Mouse (Mus musculus) cerebellum, adult 11 months (tissue): ENCODE data around the gene Cox4i1.
"Not testable (repeated sequence)": the region's sequence is repeated elsewhere in the genome, so short reads cannot be mapped to it uniquely, and the experiment has no call there.

Experiments used
- DNase-seq: peaks from one replicate; pipeline ENCODE4 v3.0.0; 2022

Cox4i1 gene

DNA sequence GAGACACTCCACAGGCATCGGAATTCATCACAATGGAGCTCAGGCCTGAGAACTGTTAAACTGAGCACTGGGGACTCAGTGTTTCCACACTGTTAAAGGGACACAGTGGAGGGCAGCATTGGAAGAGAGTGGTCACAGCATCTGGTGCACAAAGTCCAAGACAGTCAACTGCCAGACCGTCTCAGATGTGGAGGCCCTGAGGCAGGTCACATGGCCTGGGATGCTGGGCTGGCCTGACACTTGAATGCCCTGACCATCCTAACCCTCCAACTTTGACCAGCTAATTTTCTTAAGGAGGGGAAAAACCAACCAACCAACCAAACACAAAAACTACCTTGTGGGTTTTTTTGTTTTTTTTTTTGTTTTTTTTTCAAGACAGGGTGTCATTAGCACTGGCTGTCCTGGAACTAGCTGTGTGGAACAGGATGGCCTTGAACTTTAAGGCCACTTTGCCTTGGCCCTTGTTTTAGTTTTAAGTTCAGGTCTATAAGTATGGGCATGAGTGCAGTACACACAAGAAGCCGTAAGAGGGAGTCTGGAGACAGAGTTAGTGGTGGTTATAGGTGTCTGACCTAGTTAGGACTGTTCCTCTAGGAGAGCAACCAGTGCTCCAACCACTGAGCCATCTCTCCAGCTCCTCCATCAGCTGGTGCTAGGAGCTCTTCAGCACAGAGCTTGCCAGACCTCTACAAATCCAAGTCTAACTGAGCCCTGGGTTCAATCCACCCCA, 2.1 kb upstream of the Cox4i1 start:
- no peak for DNase-seq

DNA sequence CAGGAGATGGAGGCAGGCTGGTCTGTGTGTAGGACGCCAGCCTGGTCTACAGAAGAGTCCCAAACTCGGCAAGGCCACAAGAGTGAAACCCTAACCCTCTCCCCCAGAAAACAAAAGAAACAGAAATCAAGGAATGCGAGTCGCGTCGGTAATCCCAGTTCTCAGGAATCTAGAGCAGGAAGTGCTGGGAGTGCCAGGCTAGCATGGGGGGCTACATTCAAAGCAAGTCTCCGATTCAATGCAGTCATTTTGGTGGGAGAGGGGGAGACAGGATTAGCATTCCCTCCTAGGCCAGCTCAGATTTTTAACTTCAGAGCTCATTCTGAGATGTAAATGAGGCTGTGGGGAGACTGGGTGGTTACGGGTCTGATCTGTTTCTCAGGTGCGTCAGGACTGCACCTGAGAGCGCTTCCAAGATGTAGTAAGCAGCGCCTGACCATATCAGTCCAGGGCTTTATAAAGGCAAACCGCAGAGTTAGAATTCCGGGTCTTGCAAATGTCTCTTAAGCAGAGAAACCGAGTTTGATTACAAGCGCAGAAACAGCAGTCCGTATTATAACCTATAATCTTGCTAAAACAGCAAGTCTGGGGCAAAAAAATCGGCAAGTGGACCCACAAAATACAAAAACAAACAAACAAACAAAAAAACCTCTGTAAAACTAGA, 1.1 kb upstream of the Cox4i1 start:
- DNase-seq, result no peak

DNA sequence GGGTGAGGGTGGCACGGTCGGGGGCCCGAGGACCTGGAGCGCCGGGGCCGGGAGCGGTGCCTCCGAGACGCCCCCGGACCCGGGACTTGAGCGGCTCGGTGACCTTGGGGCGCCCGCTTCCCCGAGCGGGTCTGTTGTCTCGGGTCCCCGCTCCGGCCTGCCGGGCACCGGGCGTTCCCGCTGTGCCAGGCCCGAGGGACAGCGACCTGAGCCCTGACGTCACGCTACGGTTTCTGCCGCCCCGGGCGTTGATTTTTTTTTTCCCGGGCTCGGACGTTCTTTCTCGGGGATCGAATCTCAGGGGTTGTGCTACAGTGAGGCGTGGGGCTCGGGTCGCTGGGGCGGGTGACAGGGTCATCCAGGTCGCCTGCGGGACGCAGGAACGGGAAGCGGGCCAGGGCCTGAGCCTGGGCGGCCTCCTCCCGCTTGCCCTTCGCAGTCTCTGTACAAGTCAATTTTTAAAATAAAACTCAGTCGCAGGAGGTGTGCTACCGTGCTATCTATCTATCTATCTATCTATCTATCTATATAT, 418 bp downstream of the Cox4i1 start, which contains the start of gene Emc8:
TSS of gene Emc8 (minus strand) at position 200 of the 532 bp plus-strand sequence.
- DNase-seq, result no peak

DNA sequence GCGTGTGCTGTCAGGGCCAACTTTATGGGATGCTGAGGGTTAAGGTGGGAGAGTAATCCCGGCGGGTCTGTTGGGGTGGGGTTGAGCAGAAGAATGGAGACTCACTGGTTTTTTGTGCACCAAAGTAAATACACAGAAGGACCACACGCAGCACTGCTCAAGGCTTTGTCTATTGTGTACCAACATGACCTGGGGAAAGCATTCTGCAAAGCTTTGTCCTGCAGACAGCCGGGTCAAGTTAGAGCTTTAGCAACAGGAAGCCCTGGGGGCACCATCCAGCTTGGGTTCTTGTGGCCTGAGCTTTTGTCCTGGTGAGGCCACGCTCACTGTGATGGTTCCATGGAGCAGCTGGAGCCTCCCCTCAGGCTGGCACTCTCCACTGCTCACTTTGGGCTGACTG, 3.8 kb downstream of the Cox4i1 start:
- no peak for DNase-seq

DNA sequence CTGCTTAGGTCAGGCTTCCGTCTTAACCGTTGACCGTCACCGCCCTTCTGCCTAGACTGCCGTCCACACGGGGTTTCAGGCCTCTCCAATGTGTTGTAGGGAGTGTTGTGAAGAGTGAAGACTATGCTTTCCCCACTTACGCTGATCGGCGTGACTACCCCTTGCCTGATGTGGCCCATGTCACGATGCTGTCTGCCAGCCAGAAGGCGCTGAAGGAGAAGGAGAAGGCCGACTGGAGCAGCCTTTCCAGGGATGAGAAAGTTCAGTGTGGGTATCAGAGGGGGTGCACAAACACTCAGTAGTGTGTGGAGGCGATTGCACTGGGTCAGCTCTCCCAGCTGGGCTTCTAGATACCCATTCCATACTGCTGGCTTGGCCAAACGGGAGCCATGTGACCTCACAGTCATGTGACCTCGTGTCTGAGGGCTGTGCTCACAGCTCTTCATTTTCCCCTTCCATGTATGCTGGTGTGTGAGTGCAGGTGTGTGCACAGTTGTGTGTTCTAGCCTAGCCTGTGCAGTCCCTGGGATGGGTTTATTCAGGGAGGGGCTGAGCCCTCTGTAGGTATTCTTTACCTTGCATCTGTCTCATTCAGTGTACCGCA, 4.7 kb downstream of the Cox4i1 start:
- no peak for DNase-seq

DNA sequence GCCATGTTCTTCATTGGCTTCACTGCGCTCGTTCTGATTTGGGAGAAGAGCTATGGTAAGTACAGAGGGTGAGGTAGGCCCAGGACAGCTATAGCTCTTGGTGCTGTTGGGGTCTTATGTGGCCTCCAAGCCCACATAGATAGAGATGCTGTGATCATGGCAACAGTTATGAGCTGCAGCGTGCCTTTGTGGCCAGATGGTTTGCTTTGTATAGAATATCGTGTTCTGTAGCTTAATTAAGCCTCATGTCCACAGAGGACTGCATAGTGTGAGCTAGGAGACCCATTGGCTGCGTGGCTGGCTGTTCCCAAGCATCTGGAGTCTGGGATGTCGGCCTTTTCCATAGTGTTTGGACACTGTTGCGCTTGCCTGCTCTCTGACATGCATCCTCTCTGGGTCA, 5.3 kb downstream of the Cox4i1 start:
- DNase-seq, result no peak

DNA sequence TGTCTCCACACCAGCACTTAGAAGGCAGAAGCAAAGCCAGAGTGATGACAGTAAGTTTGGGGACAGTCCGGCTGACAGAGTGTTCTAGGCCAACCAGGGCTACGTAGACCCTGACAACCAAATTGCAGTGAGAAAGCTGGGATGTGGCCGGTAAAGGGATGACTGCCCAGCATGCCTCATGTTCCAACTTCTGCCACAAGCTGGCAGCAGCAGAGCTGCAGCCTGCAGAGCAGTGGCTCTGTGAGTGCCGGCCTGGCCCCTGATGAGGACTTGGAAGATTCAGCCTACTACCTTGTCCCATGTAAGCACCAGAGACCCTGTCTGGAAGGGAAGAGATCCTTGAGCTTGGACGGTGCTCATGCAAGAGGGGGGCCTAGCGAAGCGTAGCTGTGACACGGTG, 7.7 kb downstream of the Cox4i1 start:
- no peak for DNase-seq

DNA sequence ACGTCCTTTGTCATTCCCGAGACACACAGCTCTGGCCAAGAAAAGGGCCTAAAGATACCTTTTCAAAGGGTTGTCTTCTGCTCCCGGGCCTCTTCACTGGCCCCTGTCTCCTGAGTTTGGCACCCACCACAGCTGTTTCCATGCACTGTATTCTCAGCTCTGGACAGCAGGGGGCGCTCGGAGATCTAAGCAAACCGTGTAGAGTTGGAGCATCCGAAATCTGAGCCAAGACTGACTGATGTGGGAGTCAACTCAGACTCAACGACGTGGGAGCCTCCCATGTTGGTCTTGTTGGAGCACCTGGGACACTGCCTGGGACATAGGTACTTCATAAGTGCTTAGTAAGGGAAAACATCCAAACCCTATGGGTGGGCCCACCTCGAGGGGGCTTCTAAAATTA, 10.4 kb downstream of the Cox4i1 start:
- DNase-seq, result peak; percentile 64

DNA sequence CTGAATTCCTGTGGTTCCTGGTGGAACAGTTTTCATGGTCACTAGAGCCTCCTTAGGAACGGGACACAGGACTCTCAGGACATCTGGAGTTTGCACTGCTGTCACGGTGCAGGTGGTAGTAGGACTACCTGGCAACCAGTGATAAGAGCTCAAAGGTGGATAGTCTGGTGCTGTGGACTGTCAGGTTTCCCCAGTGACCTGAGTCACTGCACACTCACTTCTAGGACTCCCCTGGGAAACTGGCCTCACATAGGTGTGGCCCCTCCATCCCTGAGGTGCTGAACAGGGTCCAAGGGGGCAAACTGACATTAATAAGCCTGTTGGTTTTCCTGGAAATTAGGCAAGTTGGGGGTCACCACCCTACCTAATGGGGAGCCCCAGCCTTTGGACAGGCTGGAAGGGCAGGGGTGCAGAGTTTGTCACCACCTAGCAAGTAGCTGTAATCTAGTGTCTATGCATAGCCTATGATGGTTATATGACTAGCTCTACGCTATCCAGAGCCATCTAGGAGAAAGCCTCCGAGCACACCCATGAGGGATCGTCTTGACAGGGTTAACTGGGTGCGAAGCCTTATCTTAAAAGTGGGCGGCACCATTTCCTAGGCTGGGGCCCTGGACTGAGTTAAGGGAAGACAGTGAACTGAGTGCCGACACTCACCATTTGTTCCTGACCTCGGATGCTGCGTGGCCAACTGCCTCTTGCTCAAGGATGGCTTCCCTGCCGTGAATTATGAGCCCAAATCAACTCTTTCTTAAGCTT, 11.8 kb downstream of the Cox4i1 start:
- no peak for DNase-seq

DNA sequence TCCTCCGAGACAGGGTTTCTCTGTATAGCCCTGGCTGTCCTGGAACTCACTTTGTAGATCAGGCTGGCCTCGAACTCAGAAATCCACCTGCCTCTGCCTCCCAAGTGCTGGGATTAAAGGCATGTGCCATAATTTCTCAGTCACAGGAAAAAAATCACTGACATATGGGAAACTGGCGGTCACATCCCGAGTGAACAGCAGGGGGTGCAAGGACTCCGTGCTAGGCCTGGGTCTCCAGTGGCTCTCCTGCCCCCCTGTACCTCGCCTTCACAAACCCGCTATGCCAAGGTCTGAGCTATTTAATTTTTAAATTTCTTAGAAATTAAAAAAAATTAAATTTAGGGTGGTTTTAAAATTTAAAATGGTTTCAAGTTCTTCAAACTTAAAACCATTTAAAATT, 12.4 kb downstream of the Cox4i1 start:
- DNase-seq, result not testable (repeated sequence)

DNA sequence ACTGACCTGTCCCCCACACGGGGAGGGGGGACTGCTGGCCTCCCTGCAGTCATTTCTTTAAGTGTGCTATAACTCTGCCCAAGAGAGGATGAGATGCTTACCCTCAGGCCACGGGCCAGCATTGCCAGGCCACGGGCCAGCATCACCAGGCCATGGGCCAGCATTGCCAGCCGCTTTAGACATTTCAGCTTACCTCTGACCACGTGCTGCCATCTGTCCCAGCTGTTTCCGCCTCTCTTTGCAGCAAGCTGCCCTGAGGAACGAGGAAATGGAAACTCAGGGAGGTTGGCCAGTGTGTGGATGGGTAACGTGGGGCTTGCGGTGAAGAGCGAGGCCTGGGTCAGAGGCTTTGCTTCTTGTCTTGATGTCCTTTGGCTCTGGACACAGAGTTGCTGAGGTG, 13.1 kb downstream of the Cox4i1 start:
- DNase-seq, result no peak

DNA sequence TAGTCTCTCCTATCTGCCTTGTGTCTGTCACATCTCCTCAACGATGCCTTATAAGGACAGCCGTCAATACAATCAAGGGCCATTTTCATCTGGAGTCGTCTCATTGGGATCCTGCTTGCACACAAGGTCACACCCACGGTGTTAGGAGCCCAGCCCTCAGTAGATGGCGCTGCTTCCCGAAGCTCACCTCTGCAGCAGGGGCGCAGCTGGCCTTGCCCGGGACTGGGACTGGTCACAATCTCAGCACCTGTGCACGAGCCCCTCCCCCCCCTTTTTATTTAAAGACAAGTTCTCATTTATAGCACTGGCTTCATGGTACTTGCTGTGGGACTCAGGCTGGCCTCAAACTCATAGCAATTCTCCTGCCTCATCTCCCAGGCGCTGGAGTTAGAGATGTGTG, 15.6 kb downstream of the Cox4i1 start:
- DNase-seq, result no peak

DNA sequence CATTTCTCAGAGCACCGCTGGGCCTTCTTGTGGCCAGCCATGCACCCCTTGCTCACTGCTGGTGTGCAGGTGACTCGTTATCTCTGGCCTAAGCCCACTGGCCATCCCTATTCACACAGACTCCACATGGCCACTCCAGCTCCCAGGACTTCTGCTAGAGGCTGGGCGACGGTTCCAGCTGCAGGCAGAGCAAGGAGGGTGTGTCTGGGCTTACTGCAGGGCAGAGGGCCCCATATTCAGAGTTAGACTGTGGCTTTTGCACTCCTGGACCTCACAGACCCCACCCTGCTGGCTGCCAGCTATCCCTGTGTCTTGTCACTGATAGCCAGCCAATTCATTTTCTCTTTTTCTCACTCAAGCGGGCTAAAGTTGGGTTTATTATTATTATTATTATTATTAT, 16.1 kb downstream of the Cox4i1 start:
- no peak for DNase-seq

DNA sequence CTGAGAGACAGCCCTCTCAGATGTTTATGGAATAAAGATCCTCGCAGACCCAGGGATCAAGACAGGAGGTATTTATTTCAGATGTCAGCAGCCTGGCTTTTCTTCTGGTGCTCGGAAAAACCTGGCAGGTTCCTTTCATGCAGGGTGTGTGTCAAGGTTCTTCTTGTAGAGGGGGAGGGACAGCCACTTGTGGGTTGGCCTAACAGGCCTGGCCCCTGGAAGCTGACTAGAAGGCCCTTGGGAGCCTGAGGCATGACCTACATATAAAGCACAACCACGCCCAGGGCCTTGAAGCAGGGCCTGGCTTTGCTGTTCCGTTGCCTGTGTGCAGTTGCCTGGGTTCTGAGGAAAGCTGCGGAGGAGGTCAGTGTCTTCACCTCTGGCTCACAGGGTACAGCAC, 17.1 kb downstream of the Cox4i1 start:
- DNase-seq, result no peak

DNA sequence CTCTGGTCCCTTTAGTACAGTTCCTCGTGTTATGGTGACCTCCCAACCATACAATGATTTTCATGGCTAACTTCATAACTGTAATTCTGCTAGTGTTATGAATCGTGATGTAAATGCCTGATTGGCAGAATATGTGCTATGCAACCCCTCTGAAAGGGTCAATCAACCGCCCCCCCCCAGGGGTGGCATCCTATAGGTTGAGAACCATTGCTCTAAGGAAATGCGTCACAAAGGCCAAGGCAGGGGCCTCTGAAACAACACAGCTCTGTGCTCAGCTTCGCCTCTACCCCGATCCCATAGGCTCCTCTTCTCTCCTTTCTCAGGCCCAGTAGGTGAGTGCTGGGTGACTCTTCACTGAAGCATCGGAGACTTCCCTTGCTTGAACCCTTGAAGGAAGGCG, 17.6 kb downstream of the Cox4i1 start:
- DNase-seq, result no peak

DNA sequence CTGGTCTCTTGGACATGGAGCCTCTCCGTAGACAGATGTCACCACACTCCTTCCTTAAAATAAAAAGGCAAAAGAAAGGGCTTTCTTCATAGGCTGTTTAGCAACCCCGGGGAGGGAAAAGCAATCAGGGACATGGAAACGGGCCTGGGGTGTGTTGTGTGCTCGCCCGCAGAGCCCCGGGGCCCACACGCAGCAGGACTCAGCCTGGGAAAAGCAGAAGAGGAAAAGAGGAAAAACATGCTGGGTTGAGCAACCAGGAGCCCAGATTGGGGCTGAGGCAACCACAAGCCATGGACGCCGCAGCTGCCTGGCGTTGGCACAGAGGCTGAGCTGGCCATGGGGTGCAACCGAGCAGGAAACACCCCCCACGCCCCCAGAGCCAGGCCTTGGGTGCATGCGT, 18.0 kb downstream of the Cox4i1 start:
- DNase-seq, result no peak

DNA sequence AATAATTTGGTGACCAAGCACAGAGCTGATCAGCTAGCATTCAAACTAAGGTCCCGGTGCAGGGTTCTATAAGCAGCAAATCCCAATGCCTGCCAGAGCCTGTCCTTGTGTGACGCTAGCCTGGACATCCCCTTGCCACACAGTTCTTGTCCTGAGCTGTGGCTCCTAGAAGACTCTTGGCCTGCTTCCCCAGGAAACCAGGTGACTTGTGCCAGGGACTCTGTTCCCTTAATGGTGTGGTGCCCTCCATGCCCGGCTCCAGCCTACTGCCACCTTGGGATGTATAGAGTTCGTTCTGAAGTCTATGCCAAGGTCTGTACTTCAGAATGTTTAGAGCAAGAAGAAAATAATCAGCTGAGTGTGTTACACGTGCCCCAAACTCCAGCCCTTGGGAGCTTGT, 18.6 kb downstream of the Cox4i1 start:
- no peak for DNase-seq

DNA sequence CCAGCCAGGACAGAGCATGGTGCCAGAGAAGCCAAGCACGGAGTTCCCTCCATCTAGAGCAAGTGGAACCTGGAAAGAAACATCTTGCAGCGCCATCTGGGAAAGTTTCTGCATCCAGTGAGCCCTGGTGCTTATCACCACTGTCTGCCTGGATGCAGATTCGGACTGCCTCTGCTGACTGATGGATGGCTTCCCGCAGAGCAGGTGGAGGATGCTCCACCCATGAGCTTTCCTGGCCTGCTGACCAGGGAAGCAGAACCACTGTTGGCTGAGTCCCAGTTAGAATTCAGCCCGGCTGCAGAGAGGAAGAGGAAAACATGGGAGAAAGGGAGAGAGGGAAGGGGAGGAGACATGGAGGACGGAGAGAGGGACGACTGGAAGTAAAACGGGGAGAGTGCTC, 19.8 kb downstream of the Cox4i1 start:
- DNase-seq, result no peak

DNA sequence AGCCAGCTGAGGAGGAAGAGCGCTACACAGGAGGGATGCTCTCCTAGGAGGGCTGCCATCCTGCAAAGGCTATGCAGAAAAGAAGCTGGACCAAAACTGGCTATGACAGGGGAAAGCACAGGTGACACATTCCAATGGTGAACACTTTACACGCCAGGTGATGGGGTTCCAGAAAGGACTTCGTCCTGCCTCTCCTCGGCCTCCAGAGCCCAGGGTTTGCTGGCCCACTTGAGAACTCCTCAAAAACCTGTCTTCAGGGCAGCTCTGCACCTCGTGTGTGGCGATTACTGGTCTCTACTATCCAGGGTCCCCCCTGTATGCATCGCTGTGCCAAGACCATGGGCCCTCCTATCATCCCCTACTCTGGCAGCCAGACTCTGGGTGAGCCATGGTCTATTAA, 20.5 kb downstream of the Cox4i1 start:
- DNase-seq, result no peak

DNA sequence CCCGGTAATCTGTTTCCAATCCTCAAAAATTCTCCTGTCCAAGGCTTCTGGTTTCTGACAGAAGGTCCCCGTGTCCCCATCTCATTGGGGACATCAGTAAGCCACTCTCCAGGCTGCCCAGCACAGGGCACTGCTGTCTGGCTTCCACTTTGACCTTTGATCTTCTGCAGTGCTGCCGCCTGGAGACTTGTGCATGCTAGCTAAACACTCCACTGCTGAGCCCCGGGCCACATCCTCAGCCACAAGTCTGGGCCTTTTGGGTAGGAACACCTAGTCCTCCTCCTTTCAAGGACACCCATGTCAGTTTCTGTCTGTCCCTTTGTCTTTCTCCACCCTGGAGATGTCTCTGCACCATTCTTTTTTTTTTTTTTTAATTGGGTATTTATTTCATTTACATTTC, 24.9 kb downstream of the Cox4i1 start:
- no peak for DNase-seq

DNA sequence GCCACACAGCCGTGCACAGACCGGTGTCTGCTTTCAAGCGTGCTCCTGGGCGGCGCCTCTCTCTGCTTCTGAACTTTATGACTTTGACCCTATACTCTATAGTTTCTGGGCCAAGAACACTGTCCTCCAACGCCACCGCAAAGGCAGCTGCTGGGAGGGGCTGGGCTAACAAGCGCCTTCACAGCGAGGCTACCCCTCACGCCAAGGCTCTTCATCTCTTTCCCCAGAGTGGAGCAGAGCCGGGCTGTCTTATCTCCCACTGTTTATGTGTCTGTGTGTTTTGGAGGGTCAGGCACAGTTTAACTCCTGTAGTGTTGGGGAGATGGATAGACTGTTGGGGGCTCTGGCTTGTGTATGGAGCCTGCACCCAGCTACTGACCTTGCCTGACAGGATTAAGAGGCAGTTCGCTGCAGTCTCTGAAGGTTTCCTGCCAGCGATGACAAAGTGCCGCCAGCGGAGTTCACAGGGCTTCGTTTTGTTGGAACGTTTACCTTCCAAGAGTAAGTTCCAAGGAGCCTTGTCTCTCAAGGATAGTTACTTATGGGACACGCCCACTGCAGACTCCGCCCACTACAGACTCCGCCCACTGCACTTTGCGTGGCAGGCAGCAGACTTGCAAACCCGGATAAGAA, 26.0 kb downstream of the Cox4i1 start:
- no peak for DNase-seq

DNA sequence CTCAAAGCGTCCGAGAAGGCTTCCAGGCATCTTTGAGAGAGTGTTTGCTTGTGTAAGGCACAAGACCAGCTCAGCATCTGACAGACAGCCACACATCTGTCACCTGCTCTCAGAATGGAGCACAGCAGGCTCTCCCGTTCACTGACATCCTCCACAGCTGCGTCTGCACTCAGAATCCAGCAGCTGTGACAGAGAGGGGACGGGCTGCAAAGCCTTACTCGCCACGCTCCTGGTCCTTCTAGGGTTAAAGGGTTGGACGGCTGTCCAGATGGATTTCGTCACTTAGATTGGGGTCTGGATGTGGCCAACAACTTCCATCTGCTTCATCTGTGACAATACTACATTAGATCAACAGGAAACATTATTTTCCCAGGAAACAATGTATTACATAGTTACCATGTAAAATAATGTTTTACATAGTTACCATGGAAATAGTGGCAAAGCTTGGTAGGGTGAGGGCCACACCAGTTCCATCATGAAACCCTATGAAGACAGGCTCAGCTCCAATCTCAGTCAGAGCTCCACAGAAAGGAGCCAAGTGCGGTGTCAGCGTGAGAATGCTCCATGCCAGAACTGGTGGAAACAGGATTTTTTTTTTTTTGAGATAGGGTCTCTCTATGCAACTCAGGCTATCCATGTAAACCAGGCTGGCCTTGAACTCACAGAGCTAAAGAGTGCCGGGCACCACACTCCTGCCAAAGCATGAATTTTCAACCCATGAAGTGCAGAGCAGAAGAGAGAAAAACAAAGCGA, 28.6 kb downstream of the Cox4i1 start:
- DNase-seq, result no peak
